Mouse (Mus musculus): ENCODE measurements around the gene Dera. TPM values are rescaled to one million over a fixed set of nuclear protein-coding genes. Genes with fewer than 3 reads are reported as not detected.

The Dera gene
- polyA plus RNA-seq, 1 experiment from 2014 or later, result 98.6 TPM

- no peak overlapping the region for H3K9ac ChIP-seq
- no peaks in the 10 kb centered on the region for H3K27me3 ChIP-seq (replicated peaks)
- H3K4me2 ChIP-seq (replicated peaks), result no peak overlapping the region
- H3K4me3 ChIP-seq (replicated peaks), result no peak overlapping the region
- H3K4me1 ChIP-seq (replicated peaks), result no peaks in the 10 kb centered on the region
- no peaks in the 10 kb centered on the region for H3K9me3 ChIP-seq
- no peak overlapping the region for H3K27ac ChIP-seq
- no peak for ATAC-seq
- H3K36me3 ChIP-seq, result no peaks in the 10 kb centered on the region
Measured at GRCm38 (mm10) chr6:137766177-137766576, 11.8 kb downstream of the Dera start.

- H3K4me3 ChIP-seq (replicated peaks), result no peak overlapping the region
- ATAC-seq, result no peak
- 52% methylated on average over 3 of the region's 3 CpGs for WGBS
- no peak overlapping the region for H3K4me2 ChIP-seq (replicated peaks)
- no peak overlapping the region for H3K27ac ChIP-seq
- no peaks in the 10 kb centered on the region for H3K9me3 ChIP-seq
- no peaks in the 10 kb centered on the region for H3K4me1 ChIP-seq (replicated peaks)
- no peak overlapping the region for H3K9ac ChIP-seq
- H3K36me3 ChIP-seq, result no peaks in the 10 kb centered on the region
- no peaks in the 10 kb centered on the region for H3K27me3 ChIP-seq (replicated peaks)
Measured at GRCm38 (mm10) chr6:137771621-137772250, 17.4 kb downstream of the Dera start.

DNA sequence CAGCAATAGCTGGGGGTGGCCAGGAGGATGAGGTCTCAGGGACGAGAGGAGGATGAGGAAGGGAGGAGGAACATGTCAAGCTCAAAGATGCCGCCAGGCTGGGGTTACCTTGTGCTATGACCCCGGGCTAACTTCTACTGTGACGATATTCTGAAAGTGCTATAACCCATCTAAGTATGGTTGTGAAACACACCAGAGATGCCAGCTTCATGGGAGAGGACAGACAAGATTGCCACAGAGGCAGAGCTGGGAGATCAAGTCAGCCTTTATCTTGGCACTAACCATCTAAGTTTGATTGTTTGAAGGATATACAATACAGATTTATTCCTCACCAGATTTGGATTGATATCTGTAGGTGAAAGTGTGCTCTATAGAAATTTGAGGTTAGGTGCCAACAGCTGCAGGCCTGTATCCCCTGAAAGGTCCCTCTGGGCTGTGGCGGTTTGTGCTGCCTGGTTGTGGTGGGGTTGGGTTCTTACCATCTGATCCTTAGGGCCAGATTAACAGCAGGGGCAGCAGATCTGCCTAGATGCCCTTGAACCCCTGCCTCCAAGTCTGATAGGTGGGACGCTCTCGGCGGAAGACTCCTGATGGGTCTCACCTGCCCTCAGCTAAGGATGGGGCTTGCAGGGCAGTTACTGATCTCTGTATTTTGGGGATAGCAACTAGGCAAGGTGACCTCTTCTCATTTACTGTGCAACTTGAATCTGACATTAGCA is 18.7 kb downstream of the Dera start:
- Histone ChIP-seq H3K27me3 (replicated peaks) (no peaks in the 10 kb centered on the region), H3K27ac (no peak overlapping the region), H3K9me3 (no peaks in the 10 kb centered on the region), H3K4me3 (replicated peaks) (no peak overlapping the region), H3K36me3 (no peaks in the 10 kb centered on the region), H3K9ac (no peak overlapping the region), H3K4me1 (replicated peaks) (no peaks in the 10 kb centered on the region), H3K4me2 (replicated peaks) (no peak overlapping the region)
- WGBS, result 90% methylated on average over 8 of the region's 8 CpGs
- no peak for ATAC-seq

DNA sequence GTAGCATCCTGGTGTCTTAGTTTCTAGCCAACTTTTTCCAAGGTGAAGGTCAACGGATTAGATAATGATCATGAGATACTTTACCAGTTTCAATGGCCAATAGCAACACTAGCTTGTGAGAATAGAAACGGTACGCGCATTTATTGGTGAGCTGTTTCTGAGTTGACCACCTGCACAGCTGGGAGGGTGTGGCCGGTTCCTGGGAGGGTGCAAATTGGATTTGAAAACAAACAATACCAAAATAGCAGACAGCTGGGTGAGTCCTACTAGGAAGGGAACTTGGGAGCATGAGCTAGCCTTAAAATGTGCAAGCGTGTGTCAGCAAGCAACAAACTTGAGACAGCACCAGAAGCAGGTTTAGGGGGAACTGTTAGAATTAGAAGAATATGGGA is 19.3 kb downstream of the Dera start:
- no peaks in the 10 kb centered on the region for H3K36me3 ChIP-seq
- H3K4me3 ChIP-seq (replicated peaks), result no peak overlapping the region
- H3K27me3 ChIP-seq (replicated peaks), result no peaks in the 10 kb centered on the region
- no peaks in the 10 kb centered on the region for H3K9me3 ChIP-seq
- no peaks in the 10 kb centered on the region for H3K4me1 ChIP-seq (replicated peaks)
- WGBS, result 87% methylated on average over 6 of the region's 6 CpGs
- no peak for ATAC-seq
- no peak overlapping the region for H3K9ac ChIP-seq
- H3K4me2 ChIP-seq (replicated peaks), result no peak overlapping the region
- no peak overlapping the region for H3K27ac ChIP-seq

- Histone ChIP-seq H3K9me3 (no peaks in the 10 kb centered on the region), H3K27me3 (replicated peaks) (no peaks in the 10 kb centered on the region), H3K36me3 (no peaks in the 10 kb centered on the region), H3K4me3 (replicated peaks) (no peak overlapping the region), H3K9ac (no peak overlapping the region), H3K4me1 (replicated peaks) (no peaks in the 10 kb centered on the region), H3K27ac (no peak overlapping the region), H3K4me2 (replicated peaks) (no peak overlapping the region)
- ATAC-seq, result no peak
- 91% methylated on average over 13 of the region's 13 CpGs for WGBS
Measured at GRCm38 (mm10) chr6:137774166-137774565, 19.8 kb downstream of the Dera start.

DNA sequence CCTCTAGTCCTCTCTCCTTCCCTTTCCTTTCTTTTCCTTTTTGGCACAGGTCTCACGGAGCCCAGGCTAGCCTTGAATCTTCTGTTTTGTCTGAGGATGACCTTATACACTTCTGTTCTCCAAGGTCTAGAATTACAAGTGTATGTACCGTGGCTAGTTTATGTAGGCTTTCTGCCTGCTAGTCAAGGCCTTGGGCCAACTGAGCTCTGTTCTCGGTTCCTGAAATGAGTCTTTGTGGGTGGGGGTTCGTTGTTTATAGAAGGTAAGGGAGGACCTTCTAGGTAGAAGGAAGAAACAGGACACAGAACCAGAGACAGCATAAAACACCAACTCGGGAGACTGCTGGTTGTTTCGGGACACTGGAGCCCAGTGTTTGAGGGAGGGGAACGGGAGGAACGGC is 20.8 kb downstream of the Dera start:
- WGBS, result 82% methylated on average over 8 of the region's 8 CpGs
- H3K27me3 ChIP-seq (replicated peaks), result no peaks in the 10 kb centered on the region

GRCm38 (mm10) chr6:137776981-137777380 is 22.6 kb downstream of the Dera start:
- ATAC-seq, result peak; percentile 25; the same call in 1 of the 2 replicates
- H3K4me2 ChIP-seq (replicated peaks), result no peak overlapping the region
- no peak overlapping the region for H3K9ac ChIP-seq
- no peak overlapping the region for H3K4me3 ChIP-seq (replicated peaks)
- no peaks in the 10 kb centered on the region for H3K9me3 ChIP-seq
- H3K36me3 ChIP-seq, result no peaks in the 10 kb centered on the region
- no peak overlapping the region for H3K27ac ChIP-seq
- WGBS, result 72% methylated on average over 8 of the region's 8 CpGs
- H3K27me3 ChIP-seq (replicated peaks), result no peaks in the 10 kb centered on the region
- no peaks in the 10 kb centered on the region for H3K4me1 ChIP-seq (replicated peaks)

More for the DNA sequence above, 20.8 kb downstream of the Dera start:
- ATAC-seq, result no peak
- no peak overlapping the region for H3K4me3 ChIP-seq (replicated peaks)
- H3K9me3 ChIP-seq, result no peaks in the 10 kb centered on the region
- H3K9ac ChIP-seq, result no peak overlapping the region
- H3K4me2 ChIP-seq (replicated peaks), result no peak overlapping the region
- H3K27ac ChIP-seq, result no peak overlapping the region
- H3K36me3 ChIP-seq, result no peaks in the 10 kb centered on the region
- no peaks in the 10 kb centered on the region for H3K4me1 ChIP-seq (replicated peaks)

DNA sequence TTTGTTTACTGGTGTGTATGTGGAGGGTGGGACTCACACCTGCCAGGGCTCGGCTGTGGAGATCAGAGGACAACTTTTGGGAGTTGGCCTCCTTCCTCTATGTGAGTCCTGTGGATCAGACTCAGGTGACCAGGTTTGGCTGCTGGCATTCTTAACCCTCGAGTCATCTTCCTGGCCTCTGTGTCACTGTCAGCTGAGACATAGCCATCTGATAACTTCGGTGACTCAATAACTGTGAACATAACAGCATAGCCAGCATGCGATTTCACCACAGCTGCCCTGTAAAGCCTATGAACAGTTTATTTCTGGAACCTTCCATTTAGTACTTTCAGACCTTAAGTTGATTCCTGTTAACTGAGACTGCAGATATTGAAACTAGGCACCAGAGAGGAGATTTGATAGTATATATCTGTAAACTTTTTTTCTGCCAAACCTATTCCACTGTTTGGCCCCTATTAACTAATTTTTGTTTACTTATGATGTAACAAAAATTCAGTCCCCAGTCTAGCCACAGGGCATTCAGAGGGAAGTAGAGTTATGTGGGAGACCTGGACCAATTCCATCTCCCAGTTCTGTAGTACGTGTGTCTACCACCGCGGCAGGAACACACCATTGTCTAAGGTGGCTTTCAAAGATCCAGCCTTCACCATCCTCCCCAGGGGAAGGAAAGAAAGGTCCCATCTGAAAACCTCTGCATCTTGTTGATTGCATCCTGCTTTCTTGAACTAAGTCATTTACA is 29.7 kb downstream of the Dera start:
- no peaks in the 10 kb centered on the region for H3K4me1 ChIP-seq (replicated peaks)
- no peak overlapping the region for H3K27ac ChIP-seq
- H3K9ac ChIP-seq, result no peak overlapping the region
- no peaks in the 10 kb centered on the region for H3K27me3 ChIP-seq (replicated peaks)
- no peak overlapping the region for H3K4me3 ChIP-seq (replicated peaks)
- no peaks in the 10 kb centered on the region for H3K9me3 ChIP-seq
- H3K4me2 ChIP-seq (replicated peaks), result no peak overlapping the region
- H3K36me3 ChIP-seq, result no peaks in the 10 kb centered on the region
- no peak for ATAC-seq
- WGBS, result 84% methylated on average over 7 of the region's 7 CpGs

DNA sequence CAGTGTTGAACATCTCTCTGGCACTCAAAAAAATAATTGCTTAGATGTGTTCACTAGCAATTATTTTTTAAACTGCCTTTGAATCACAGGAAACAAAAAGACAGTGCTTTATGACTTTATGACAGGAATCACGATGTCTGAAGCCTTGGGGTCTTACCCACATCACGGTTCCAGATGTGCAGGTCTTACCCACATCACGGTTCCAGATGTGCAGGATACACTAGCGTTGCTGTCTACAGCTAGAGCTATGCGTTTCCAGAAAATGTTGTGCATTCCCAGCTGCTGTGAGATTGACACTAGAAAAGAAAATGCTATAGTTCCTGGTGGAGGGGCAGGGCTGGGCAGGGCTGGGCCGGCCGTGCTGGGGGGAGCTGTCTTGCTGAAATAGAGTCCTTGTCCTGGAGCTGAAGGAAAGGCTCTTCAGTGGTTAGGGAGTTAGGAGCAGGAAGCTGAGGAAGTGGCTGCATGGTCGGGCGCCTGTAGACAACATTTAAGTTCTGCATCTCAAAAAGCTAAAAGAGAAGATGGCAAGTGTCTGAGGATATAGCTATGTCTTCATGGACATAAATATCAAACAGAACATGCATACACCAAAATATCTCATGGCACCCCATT is 34.7 kb downstream of the Dera start:
- no peak overlapping the region for H3K4me2 ChIP-seq (replicated peaks)
- H3K27ac ChIP-seq, result no peak overlapping the region
- no peaks in the 10 kb centered on the region for H3K36me3 ChIP-seq
- 69% methylated on average over 9 of the region's 9 CpGs for WGBS
- ATAC-seq, result no peak
- H3K4me3 ChIP-seq (replicated peaks), result no peak overlapping the region
- H3K4me1 ChIP-seq (replicated peaks), result no peaks in the 10 kb centered on the region
- no peak overlapping the region for H3K9ac ChIP-seq
- no peaks in the 10 kb centered on the region for H3K9me3 ChIP-seq
- H3K27me3 ChIP-seq (replicated peaks), result no peaks in the 10 kb centered on the region

DNA sequence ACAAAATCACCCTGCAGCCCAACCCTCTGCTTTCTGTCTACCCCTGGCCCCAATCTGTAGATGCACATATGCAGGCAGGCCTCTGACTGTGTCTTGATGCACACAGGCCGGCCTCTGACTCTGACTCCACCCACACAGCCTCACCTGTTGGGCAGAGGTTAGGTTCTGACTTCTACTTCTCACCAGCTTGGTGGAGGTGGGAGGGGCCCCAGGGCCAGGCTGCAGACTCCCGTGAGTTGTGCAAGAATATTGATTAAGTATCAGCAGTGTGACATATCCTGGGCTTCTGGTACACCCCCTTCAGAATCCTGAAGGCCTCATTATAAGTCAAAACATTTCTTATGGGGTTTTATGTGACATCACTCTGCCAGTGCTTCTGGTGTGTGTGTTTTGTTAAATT is 35.3 kb downstream of the Dera start:
- H3K9ac ChIP-seq, result no peak overlapping the region
- H3K9me3 ChIP-seq, result no peaks in the 10 kb centered on the region
- H3K27me3 ChIP-seq (replicated peaks), result no peaks in the 10 kb centered on the region
- no peak overlapping the region for H3K27ac ChIP-seq
- ATAC-seq, result peak; percentile 86
- no peak overlapping the region for H3K4me2 ChIP-seq (replicated peaks)
- H3K4me3 ChIP-seq (replicated peaks), result no peak overlapping the region
- 57% methylated on average over 2 of the region's 2 CpGs for WGBS
- no peaks in the 10 kb centered on the region for H3K4me1 ChIP-seq (replicated peaks)
- no peaks in the 10 kb centered on the region for H3K36me3 ChIP-seq

- Histone ChIP-seq H3K9ac (no peak overlapping the region), H3K4me3 (replicated peaks) (no peak overlapping the region), H3K27ac (no peak overlapping the region), H3K4me1 (replicated peaks) (no peaks in the 10 kb centered on the region), H3K4me2 (replicated peaks) (no peak overlapping the region), H3K27me3 (replicated peaks) (no peaks in the 10 kb centered on the region), H3K36me3 (peaks cover 5% of the 10 kb centered on the region; the same call in 1 of the 2 replicates), H3K9me3 (no peaks in the 10 kb centered on the region; the same call in 1 of the 2 replicates)
- ATAC-seq, result no peak
- 34% methylated on average over 2 of the region's 2 CpGs for WGBS
Measured at GRCm38 (mm10) chr6:137795494-137795893, 41.1 kb downstream of the Dera start.

All from intestine, embryonic 15.5 days (tissue).